Mouse (Mus musculus) ES-Bruce4 (cell line): ENCODE data around the gene Lrrc74b.

Experiments
- CTCF ChIP-seq: IDR thresholded peaks from one replicate; pipeline ENCODE4 v1.8.1; 2011; ENCODE audit warnings: low read depth, low read length
- EP300 ChIP-seq: IDR thresholded peaks from 2 replicates; pipeline ENCODE4 v1.6.1; 2011; ENCODE audit warnings: low read depth, low read length; ENCODE audit not compliant: insufficient read depth
- POLR2A ChIP-seq: IDR thresholded peaks from one replicate; pipeline ENCODE4 v1.8.1; 2011; ENCODE audit warnings: low read length; ENCODE audit not compliant: insufficient read depth

GRCm38 (mm10) chr16:17564771-17565170 is 3.7 kb upstream of the Lrrc74b start:
- TF ChIP-seq POLR2A: no peak
- TF ChIP-seq CTCF: no peak
- no peak for TF ChIP-seq EP300
